Mouse (Mus musculus) neural tube, embryonic 14.5 days (tissue): ENCODE measurements around the gene Lama2. TPM values are rescaled to one million over a fixed set of nuclear protein-coding genes. Genes with fewer than 3 reads are reported as not detected.
A peak's percentile ranks its signal among the peaks of the same experiment; 100 is the strongest.

Source experiments
- ATAC-seq: fragments of 200-750 bp; cut with Nextera tagmentation; 2 replicates; pipeline ENCODE4 v1.8.0; 2017; ENCODE audit warnings: low read depth, mild to moderate bottlenecking, moderate TSS enrichment, moderate library complexity
- H3K27ac ChIP-seq: fragments of 300-500 bp; sonication (generic); 2 replicates; pipeline ENCODE4 v1.5.1; 2014; ENCODE audit warnings: low read depth, mild to moderate bottlenecking, control low read depth, low read length, moderate library complexity, mixed read lengths
- H3K27me3 ChIP-seq: fragments of 300-500 bp; sonication (generic); 2 replicates; pipeline ENCODE4 v1.6.1; 2014; ENCODE audit warnings: low read length; ENCODE audit not compliant: control insufficient read depth, insufficient read depth
- H3K36me3 ChIP-seq: fragments of 300-500 bp; sonication (generic); 2 replicates; pipeline ENCODE4 v1.6.1; 2014; ENCODE audit warnings: low read length, mixed read lengths; ENCODE audit not compliant: control insufficient read depth, insufficient read depth
- H3K4me1 ChIP-seq: fragments of 300-500 bp; sonication (generic); 2 replicates; pipeline ENCODE4 v1.6.1; 2014; ENCODE audit warnings: low read length; ENCODE audit not compliant: control insufficient read depth, insufficient read depth
- H3K4me2 ChIP-seq: fragments of 300-500 bp; sonication (generic); 2 replicates; pipeline ENCODE4 v1.6.1; 2014; ENCODE audit warnings: mild to moderate bottlenecking, low read depth, low read length, control low read depth
- H3K4me3 ChIP-seq: fragments of 300-500 bp; sonication (generic); 2 replicates; pipeline ENCODE4 v1.5.1; 2014; ENCODE audit warnings: low read depth, low read length, control low read depth, mixed read lengths
- H3K9ac ChIP-seq: fragments of 300-500 bp; sonication (generic); replicated peaks from 2 replicates; pipeline ENCODE4 v1.6.1; 2014; ENCODE audit warnings: low read depth, mild to moderate bottlenecking, control low read depth, low read length, mixed read lengths
- H3K9me3 ChIP-seq: fragments of 300-500 bp; sonication (generic); 2 replicates; pipeline ENCODE4 v1.6.1; 2016; ENCODE audit warnings: low read length; ENCODE audit not compliant: control insufficient read depth
- WGBS: fragments of 180-500 bp; shearing (Covaris S2); extraction: QIAGEN DNeasy Blood & Tissue Kit; methylation state at CpG from one replicate; pipeline ENCODE4 v1.1.7; 2014; 5-methylcytosine and 5-hydroxymethylcytosine counted together
- polyA plus RNA-seq: library from polyadenylated mRNA; unstranded; fragments of >200 nt; fragmentation: Nextera tagmentation; extraction: Ambion mirVana; gene quantifications from 2 replicates; pipeline ENCODE4 v1.2.1, GENCODE M21; 2014

Gene Lama2
- polyA plus RNA-seq, 1 experiment from 2014 or later, result 0.86 TPM

DNA sequence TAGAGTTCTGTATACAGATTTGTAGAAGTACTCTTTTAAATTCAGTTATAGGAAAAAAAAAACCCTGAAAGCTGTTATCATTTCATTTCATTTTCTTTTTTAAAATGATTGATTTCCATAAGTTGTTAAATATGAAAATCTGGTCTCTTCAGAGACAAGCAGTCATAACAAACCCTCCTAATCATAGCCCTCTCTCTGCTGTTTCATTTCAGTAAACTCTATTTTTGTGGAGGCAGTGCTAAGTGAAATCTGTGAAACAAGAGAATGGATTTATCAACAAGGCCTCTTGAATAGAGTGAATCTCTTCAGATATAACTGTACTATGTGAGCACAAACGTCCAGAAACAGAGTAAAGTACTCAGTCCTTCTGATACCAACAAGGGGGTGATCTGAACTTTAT lies 577.7 kb downstream of the Lama2 start:
- no peaks in the 10 kb centered on the region for H3K36me3 ChIP-seq
- ATAC-seq, result no peak
- 73% methylated on average over 1 of the region's 1 CpGs for WGBS
- H3K27me3 ChIP-seq, result no peaks in the 10 kb centered on the region
- no peak overlapping the region for H3K9ac ChIP-seq
- H3K4me3 ChIP-seq, result no peak overlapping the region
- H3K4me2 ChIP-seq, result no peak overlapping the region
- H3K27ac ChIP-seq, result no peak overlapping the region
- no peaks in the 10 kb centered on the region for H3K9me3 ChIP-seq
- no peaks in the 10 kb centered on the region for H3K4me1 ChIP-seq

DNA sequence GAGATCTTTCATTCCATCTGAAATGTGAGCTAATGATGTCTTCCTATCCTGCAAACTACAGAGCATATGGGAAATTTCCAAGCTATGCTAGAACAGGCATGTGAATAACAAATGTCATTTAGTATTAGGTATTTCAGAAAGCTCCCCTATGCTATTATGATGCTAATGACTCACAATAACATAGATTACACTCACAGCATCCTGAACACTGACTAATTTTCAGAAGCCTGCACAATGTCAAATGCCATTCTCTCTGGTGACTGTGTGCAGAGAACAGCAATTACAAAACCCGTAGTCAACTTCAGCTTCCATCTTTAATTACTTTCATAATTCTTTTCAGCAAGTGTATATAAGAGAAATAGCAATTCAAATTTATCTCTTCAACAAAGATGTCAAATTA lies 596.9 kb downstream of the Lama2 start:
- no peak overlapping the region for H3K4me3 ChIP-seq
- no peak overlapping the region for H3K4me2 ChIP-seq
- H3K36me3 ChIP-seq, result no peaks in the 10 kb centered on the region
- H3K27ac ChIP-seq, result no peak overlapping the region
- H3K4me1 ChIP-seq, result no peaks in the 10 kb centered on the region
- H3K9ac ChIP-seq, result no peak overlapping the region
- no peaks in the 10 kb centered on the region for H3K9me3 ChIP-seq
- 58% methylated on average over 1 of the region's 1 CpGs for WGBS
- ATAC-seq, result no peak
- H3K27me3 ChIP-seq, result no peaks in the 10 kb centered on the region

DNA sequence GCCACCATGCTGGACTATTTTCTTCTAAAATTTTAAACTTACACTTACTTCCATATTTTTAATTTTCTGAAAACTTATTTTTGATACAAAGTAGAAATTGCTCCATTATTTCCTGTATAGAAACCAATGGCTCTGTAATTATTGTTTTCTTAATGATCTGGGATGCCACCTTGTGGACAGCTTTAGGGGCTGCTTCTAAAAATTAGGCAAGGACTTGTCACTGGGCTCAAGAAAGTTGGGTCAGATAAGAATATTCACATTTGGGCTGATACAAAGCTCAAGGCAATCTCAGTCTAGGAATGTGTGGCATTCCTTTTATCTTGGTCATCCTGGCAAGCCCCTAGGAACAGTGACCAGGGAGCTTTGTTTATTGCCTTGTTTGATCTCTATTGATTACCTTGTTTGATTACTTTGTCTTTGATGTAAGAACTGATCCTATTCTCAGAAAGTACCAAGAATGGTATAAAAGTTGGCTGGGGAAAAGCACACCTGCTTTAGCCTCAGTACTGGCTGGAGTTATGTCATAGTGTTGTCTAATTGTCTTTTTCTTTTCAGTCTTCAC lies 606.7 kb downstream of the Lama2 start:
- H3K4me2 ChIP-seq, result no peak overlapping the region
- no peaks in the 10 kb centered on the region for H3K9me3 ChIP-seq
- ATAC-seq, result no peak
- no peaks in the 10 kb centered on the region for H3K36me3 ChIP-seq
- no peaks in the 10 kb centered on the region for H3K27me3 ChIP-seq
- no peak overlapping the region for H3K4me3 ChIP-seq
- no peaks in the 10 kb centered on the region for H3K4me1 ChIP-seq
- no peak overlapping the region for H3K9ac ChIP-seq
- no peak overlapping the region for H3K27ac ChIP-seq

DNA sequence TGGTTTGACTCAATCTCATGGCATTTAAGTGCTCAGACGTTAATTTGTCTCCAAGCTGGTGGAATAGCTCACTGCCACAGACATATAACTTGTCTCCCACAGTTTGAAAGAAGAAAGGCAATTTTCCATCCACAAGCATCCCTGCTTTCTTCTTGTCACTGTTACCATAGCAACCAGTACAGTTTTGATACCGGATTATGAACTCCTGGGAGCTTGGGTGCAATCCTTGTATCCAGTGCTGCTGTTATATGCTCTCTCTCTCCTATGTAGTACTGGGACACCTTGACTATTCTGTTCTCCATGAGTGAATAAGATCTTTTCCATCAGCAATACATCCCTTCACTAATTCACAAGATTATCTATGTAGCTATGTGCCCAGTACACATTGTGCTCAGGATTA lies 612.2 kb downstream of the Lama2 start:
- no peak for ATAC-seq
- 61% methylated on average over 2 of the region's 2 CpGs for WGBS
- Histone ChIP-seq H3K36me3 (no peaks in the 10 kb centered on the region), H3K4me1 (no peaks in the 10 kb centered on the region), H3K27ac (no peak overlapping the region), H3K9me3 (no peaks in the 10 kb centered on the region), H3K9ac (no peak overlapping the region), H3K4me2 (no peak overlapping the region), H3K4me3 (no peak overlapping the region), H3K27me3 (no peaks in the 10 kb centered on the region)

DNA sequence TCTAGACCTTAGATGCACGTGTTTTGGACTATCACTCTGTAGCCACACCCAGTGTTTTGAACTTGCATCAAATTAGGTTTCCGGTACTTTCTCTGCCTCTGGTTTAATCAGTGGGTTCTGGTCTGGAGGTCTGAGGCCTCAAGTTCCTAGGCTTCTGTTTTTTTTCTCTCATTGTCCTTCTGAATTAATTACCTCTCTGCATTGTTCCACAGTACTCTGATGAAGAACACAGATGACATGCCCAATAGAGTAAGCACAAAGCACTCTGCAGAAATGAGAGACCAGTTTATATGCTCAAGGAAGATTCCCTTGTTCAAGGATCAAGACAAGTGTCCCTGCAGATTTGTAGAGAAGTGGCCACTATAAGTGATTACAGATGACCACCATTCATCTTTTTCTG lies 613.8 kb downstream of the Lama2 start:
- no peaks in the 10 kb centered on the region for H3K4me1 ChIP-seq
- 71% methylated on average over 2 of the region's 2 CpGs for WGBS
- no peaks in the 10 kb centered on the region for H3K27me3 ChIP-seq
- no peaks in the 10 kb centered on the region for H3K36me3 ChIP-seq
- no peak for ATAC-seq
- no peak overlapping the region for H3K4me3 ChIP-seq
- no peak overlapping the region for H3K27ac ChIP-seq
- no peak overlapping the region for H3K4me2 ChIP-seq
- no peak overlapping the region for H3K9ac ChIP-seq
- no peaks in the 10 kb centered on the region for H3K9me3 ChIP-seq

DNA sequence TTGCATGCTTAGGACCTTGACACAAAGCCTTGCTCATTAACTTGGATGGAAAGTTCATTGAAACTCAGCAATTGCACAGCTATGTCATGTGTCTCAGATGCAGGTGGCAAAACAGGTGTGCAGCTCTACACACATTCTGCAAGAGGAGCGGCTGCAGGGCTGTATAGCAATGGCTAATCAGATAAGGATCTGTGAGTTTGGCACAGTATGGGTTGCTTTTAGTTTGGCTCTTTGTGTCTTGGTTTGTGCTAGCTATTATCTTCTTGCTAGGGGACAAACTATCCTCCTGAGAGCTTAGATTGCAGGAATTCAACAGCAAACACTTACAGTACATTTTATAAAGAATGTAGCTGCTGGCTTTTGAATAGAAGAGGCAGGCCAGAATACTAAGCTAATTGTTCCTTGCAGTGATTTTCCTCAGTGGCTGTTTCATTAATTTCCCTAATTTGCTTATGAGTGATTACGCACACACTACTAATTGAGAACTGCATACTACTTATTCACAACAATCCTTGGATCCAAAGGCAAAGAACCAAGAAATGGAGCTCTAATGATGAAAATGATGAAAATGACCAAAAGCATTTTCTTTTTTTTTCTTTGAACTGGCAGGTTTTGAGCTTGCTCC lies 617.9 kb downstream of the Lama2 start:
- Histone ChIP-seq H3K4me2 (no peak overlapping the region), H3K27ac (no peak overlapping the region)
- no peak for ATAC-seq

DNA sequence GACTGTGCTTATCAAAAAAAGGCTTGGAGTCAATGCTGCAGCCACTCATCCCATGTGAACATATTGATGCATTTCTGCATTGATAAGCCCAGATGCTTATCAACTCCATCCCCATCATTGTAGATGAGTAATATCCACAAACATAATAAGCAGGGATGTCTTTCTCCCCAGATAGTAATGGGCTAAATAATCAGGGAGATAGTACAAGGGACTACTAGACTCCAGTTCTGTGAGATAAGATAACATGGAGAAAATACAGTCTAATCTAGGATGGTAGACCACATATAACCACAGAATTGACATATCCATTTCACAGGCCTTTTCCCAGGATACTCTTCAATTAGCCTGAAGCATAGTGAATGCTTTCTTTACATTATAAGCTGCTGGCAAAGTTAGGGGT lies 622.9 kb downstream of the Lama2 start:
- no peaks in the 10 kb centered on the region for H3K4me1 ChIP-seq
- no peaks in the 10 kb centered on the region for H3K9me3 ChIP-seq
- H3K4me2 ChIP-seq, result no peak overlapping the region
- no peak for ATAC-seq
- H3K27me3 ChIP-seq, result no peaks in the 10 kb centered on the region
- no peaks in the 10 kb centered on the region for H3K36me3 ChIP-seq
- no peak overlapping the region for H3K27ac ChIP-seq
- H3K4me3 ChIP-seq, result no peak overlapping the region
- no peak overlapping the region for H3K9ac ChIP-seq

More for the DNA sequence above, 617.9 kb downstream of the Lama2 start:
- Histone ChIP-seq H3K36me3 (no peaks in the 10 kb centered on the region), H3K4me1 (no peaks in the 10 kb centered on the region), H3K9me3 (no peaks in the 10 kb centered on the region), H3K9ac (no peak overlapping the region), H3K27me3 (no peaks in the 10 kb centered on the region), H3K4me3 (no peak overlapping the region)
- 85% methylated on average over 2 of the region's 2 CpGs for WGBS

- Histone ChIP-seq H3K4me2 (no peak overlapping the region), H3K27ac (no peak overlapping the region), H3K4me3 (no peak overlapping the region), H3K9me3 (no peaks in the 10 kb centered on the region), H3K9ac (no peak overlapping the region), H3K36me3 (no peaks in the 10 kb centered on the region), H3K4me1 (no peaks in the 10 kb centered on the region), H3K27me3 (no peaks in the 10 kb centered on the region)
- ATAC-seq, result peak; percentile 29; the same call in 1 of the 2 replicates
- 79% methylated on average over 6 of the region's 6 CpGs for WGBS
Observed at GRCm38 (mm10) chr10:26995987-26996386, 623.6 kb downstream of the Lama2 start.

GRCm38 (mm10) chr10:26995182-26995975 lies 624.2 kb downstream of the Lama2 start:
- WGBS, result 74% methylated on average over 8 of the region's 8 CpGs
- no peak overlapping the region for H3K4me3 ChIP-seq
- H3K4me1 ChIP-seq, result no peaks in the 10 kb centered on the region
- H3K9ac ChIP-seq, result no peak overlapping the region
- ATAC-seq, result peak; percentile 50; the same call in 1 of the 2 replicates
- no peaks in the 10 kb centered on the region for H3K36me3 ChIP-seq
- no peak overlapping the region for H3K27ac ChIP-seq
- no peak overlapping the region for H3K4me2 ChIP-seq
- H3K9me3 ChIP-seq, result no peaks in the 10 kb centered on the region
- H3K27me3 ChIP-seq, result no peaks in the 10 kb centered on the region
